Mouse (Mus musculus): Measurements from ENCODE around the gene Adck2. TPM values are rescaled to one million over a fixed set of nuclear protein-coding genes. Genes with fewer than 3 reads are reported as not detected.
A peak's percentile ranks its signal among the peaks of the same experiment; 100 is the strongest.

The Adck2 gene
- 16.8 to 27.2 TPM (median 19.6 TPM) in 3 replicates for total RNA-seq (2017)

DNA sequence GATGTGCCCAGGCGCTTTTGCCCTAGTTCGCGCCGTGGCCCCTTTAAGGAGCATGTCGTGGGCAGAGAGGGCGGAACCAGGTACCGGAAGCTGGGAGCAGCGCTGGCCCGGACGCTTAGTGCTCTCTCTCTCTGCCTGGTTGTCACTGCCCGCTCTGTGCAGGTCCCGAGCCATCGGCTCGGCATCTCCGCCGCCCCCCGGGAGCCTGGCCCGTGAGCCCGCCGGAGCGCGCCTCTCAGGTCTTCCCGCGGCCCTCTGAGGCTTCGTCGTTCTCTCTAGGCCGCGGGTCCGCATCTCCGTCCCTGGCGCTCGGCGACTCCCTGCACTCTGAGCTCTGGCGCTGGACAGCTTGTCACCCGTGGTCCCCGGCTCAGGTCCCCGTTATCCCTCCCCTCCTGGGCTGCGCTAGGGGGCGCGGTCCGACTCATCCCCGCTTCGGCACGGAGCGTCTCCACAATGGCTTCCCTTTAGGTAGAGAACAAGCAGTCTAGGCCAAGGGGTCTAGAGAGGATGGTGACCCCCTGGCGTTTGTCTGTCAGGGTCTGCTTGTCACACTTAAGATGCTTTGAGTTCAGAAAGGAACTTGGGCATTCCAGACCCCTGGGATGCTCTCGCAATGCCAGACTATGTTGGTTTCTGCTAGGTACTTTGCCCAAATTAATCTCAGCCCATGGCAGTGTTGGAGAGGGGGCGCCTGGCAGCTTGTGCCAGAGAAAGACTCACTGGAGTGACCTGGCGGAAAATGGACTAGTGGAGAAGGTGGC, at the start of gene Adck2:
Gene Adck2, plus strand, starts transcription at position 83 of the 764 bp plus-strand sequence.
- ATAC-seq (replicated peaks; ENCODE audit: insufficient number of reproducible peaks, low FRiP score, low TSS enrichment, poor library complexity, severe bottlenecking): peak; percentile 90

DNA sequence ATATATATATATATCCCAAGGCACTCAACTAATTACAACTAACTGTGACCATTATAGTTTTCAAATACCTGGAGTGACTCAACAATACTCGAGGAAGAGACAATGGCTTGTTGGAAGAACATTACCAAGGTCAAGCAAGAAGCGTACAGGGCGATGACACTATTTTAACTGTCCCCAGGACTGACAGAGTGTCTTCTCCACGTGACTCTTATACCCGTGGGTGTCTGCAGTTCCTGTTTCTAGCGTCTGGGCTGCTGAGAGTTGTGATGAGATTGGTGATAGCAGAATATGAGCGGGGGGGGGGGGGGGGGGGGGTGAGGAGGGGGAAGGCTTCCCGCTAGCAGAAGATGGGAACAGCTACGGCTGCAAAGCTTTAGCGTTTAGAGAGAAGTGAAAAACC, 46.9 kb upstream of the Adck2 start:
- ATAC-seq (replicated peaks; ENCODE audit: insufficient number of reproducible peaks, low FRiP score, low TSS enrichment, poor library complexity, severe bottlenecking): peak; percentile 70; the same call in 1 of the 2 replicates

DNA sequence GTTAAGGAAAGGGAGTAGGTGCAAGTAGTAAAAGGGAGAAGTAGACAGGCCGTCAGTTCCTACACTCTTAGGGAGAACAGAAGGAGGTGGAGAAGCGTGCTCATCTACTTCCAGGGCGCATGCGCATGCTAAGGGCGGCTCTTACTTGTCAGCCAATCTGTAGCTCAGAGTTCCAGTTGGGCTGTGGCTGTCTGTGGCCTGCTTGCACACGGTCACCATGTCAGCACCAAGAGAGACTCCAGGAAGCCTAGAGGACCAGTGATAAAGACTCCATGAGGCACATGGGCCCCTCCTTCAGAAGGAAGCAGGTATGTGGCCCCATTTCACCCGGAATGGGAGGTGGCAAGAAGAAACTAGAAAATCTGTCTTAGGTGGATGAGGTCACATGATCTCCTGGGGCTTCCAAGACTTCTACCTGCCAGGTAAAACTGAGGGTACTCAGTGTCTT, 46.3 kb upstream of the Adck2 start:
- ATAC-seq (replicated peaks; ENCODE audit: insufficient number of reproducible peaks, low FRiP score, low TSS enrichment, poor library complexity, severe bottlenecking): peak; percentile 69

DNA sequence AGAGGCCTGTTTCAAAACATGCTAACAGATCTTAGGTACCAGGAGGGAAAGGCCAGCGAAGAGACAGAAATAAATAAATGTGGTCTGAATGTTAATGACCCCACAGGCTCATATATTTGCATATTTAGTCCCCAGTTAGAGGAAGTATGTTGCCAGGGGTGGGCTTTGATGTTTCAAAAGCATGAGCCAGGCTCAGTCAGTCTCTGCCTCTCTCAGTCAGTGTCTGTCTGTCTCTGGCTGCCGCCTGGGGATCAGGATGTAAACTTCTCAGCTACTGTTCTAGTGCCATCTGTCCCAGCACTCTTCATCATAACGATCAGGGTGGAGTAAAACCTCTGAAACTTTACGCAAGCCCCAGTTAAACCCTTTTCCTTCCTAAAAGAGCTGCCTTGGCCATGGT, 45.9 kb upstream of the Adck2 start:
- peak; percentile 22; the same call in 1 of the 2 replicates for ATAC-seq (replicated peaks; ENCODE audit: insufficient number of reproducible peaks, low FRiP score, low TSS enrichment, poor library complexity, severe bottlenecking)

DNA sequence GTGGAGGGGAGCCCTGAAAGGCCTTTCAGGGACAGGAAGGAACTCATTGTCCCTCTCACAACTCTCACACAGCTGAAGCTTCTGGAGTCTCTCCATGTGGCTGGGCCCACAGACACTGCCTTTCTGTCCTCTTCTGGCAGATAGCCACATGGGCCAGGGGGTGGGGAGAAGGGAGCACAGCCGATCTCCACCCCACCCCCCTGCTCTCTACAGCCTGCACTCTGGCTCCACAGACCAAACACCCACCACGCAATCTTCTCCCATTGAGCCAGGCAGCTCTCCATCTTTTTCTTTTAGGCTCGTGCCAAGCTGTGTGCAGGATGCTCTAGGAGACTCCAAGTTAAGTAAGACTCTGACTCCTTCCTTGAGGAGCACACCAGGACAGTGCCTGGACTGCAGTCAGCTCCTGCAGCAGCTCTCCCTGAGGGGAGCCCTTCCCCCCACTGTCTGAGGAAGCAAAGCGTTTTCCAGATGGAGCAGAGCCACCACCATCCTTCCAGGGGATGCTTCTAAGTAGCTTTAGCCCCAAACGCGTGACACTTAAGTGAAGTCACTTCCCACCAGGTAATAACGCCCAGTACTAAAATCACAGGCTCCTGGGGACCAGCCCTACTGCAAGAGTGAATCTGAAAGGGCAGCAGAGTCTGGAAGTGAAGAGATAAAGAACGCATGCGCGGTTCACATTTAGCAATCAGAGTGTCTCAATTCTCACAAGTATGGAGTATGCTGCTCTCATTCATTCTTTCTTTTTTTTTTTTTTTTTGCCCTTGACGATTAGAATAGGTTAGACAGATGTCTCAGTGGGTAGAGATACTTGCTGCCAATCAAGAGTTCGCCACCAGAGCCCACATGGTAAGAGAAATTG, 44.8 kb upstream of the Adck2 start:
- no peak for ATAC-seq (replicated peaks; ENCODE audit: insufficient number of reproducible peaks, low FRiP score, low TSS enrichment, poor library complexity, severe bottlenecking)

DNA sequence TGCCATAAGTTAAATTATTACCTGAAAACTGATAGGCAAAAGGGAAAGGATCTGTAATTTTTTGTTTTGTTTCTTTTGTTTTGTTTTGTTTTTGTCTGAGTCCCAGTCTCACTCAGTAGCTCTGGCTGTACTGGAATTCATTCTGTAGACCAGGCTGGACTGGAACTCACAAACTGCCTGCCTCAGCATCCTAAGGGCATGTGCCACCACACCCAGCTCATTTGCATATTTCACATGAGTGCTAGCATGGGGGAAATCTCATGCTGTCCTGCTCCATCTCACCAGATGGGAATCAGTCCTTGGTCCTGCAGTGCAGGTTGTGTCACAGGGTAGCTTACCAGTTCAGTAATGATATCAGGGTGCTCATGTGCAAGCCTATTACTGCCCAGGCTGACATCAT, 38.7 kb upstream of the Adck2 start:
- ATAC-seq (replicated peaks; ENCODE audit: insufficient number of reproducible peaks, low FRiP score, low TSS enrichment, poor library complexity, severe bottlenecking): no peak

DNA sequence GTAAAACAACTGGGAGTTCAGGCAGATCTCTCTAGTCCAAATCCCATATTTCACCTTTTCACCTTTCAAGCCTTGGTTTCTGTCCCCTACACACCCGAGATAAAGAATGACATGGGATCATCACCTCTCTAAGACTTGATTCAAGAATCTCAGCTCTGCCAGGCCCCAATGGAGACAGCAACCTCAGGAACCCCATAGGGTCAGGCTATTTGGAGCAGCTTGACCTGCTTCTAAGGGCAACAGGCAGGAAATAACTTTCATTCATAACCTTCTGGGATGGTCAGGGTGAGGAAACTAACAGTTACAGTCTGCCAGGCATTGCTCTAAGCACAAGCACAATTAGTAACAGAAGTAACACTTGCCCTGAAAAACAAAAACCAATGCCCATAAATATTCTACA, 37.1 kb upstream of the Adck2 start:
- no peak for ATAC-seq (replicated peaks; ENCODE audit: insufficient number of reproducible peaks, low FRiP score, low TSS enrichment, poor library complexity, severe bottlenecking)

DNA sequence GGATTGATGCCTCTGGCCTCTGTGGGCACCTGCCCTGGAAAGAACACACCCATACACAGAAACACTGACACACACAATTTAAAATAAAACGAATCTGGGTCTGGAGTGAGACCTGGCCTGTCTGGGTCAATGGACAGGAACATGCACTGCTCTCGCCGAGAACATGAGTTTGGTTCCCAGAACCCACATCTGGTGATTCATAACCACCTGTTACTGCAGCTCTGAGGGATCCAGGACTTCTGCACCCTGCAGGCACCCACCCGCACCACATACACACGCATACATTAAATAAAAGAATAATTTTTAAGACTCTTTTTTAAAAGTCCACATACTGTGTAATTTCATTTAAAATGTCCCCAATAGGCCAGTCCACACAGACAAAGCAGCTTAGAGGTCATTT, 36.4 kb upstream of the Adck2 start:
- no peak for ATAC-seq (replicated peaks; ENCODE audit: insufficient number of reproducible peaks, low FRiP score, low TSS enrichment, poor library complexity, severe bottlenecking)

DNA sequence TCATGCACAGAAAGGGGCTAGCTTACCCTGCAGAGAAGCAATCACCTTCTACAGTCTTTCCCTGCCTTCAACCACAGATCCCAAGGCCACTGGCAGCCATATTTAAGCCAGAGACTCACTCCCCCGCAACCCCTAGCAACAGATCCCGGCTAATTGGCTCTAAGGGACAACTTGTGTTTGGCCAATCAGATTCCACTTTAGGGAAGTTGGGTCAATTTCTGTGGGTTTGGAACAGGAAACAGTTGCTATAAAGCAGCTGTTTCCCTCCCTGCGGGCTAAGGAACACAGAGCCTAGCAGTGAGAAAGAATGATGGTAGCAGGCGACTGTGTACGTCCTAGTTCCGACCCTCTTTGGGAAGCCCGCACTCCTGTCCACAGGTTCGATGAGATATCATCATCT, 35.4 kb upstream of the Adck2 start:
- ATAC-seq (replicated peaks; ENCODE audit: insufficient number of reproducible peaks, low FRiP score, low TSS enrichment, poor library complexity, severe bottlenecking): peak; percentile 56; the same call in 1 of the 2 replicates

DNA sequence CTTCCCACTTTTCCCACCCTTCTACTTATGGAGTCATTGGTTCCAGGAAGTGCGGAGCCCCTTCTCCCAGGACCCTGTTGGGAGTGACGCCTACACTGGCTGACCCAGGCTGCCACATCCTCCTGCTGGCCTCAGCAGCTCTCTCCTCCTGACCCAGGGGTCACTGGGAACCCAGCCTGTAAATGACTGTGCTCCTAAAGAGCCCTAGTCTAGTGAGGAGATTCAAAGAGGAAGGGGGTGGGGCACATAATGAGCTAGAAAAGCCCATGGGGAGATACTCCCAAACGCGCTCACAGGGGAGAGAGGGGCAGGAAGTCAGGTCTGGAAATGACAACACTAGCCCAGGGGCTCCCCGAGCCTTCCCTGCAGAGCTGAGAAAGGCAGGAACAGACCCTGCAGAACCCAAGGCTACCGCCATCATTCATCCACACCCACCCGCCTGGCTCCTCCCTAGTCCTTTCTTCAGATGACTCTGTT, 34.0 kb upstream of the Adck2 start:
- ATAC-seq (replicated peaks; ENCODE audit: insufficient number of reproducible peaks, low FRiP score, low TSS enrichment, poor library complexity, severe bottlenecking): no peak

DNA sequence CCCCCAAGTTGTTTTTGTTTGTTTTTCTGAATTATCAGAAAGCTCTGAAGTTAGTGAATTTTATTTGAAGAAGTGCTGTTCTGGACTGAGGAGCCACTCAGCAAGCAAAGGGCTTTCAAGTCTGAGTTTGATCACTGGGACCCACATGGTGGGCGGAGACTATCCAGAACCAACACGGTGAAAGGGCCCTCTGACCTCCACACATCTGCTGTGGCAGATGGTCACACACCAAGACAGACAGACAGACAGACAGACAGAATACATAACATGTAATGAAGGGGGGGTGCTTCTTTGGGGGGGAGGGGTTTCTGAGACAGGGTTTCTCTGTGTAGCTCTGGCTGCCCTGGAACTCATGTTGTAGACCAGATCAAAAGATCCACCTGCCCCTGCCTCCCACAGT, 33.1 kb upstream of the Adck2 start:
- no peak for ATAC-seq (replicated peaks; ENCODE audit: insufficient number of reproducible peaks, low FRiP score, low TSS enrichment, poor library complexity, severe bottlenecking)

DNA sequence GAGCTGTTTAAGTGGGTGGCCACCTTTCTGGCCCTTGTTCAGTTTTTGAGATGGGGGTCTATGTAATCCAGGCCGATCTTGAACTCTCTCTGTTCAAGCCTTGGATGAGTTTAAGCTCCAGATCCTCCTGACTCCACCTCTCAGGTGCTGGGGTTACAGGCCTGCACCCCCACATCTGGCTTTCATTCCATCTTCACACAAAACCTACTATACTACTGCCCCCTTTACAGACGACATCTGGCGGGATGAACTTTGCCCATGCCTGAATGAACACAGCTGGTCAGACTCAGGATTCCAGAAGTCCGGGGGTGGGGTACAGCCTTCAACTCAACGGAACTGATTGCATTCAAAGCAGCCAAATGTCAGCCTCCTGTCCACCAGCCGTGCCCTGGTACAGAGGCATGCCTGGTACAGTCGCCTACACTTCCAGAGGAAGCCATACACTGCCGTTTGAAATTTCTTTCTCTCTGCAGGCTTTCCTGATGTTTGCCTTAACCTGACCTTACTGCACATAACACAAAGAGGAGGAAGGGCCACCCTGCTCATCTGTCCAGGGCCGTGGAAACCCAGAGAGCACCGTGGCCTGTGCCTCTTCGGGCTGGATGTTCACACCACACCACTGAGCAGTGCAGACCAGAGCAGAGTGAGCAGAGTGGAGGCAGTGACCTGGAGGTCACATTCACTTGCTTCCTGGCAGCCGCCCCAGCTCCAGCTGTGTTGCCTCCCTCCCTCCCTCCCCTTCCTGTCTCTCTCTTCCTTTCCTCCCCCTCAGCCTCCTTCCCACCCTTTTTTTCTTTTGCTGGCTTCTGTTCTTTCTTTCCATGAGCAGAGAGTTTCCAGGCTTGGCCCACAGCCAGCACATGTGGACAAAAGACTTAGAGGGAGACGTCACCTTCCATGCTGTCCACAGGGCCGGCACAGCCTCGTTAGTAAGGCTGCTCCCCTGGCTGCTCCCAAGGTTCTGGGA, 30.8 kb upstream of the Adck2 start:
- no peak for ATAC-seq (replicated peaks; ENCODE audit: insufficient number of reproducible peaks, low FRiP score, low TSS enrichment, poor library complexity, severe bottlenecking)

DNA sequence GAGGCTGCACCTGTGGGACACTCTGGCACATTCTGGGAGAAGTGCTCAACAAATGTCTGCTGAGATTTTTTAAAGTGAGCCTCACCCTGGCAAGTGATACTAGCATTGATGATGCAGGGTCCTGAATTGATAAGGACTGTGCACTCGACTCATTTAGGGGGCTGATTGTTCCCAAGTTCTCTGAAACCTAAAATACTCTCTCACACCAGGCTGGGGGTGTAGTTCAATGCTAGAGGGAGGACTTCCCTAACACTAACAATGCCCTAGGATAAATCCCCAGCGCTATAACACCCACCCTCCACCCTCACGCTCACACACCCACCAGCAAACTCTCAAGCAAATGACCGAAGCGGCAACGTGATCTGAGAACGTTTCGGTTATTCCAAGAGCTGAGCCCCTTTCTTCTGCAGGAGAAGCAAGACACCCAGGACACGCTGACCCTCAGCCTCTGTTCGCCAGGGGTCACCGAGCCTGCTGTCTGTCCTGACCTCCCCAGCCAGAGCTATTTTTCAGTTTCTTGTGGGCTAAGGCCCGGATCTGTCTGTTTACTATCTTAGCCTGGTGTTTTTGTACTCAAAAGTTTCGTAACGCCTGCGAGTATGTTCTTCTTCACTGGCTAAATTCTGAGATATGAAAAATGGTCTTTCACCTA, 29.8 kb upstream of the Adck2 start:
- ATAC-seq (replicated peaks; ENCODE audit: insufficient number of reproducible peaks, low FRiP score, low TSS enrichment, poor library complexity, severe bottlenecking): no peak

DNA sequence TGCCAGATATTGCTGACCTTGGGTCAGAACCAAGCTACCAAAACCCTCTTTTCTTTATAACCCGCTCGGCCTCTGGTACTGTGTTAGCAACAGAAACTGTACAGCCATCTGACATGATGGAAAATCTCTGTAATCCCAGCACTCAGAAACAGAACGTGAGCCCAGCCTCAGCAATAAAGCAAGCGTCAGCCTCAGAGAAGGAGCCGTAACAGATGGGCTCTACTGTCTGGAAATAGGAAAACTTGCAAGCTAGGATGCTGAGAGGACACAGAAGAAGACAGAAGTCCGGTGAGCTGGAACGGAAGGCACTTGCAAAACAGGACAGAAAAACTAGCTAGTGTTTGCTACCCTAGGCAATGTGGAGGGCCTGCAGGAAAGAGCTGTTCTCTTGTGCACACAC, 28.2 kb upstream of the Adck2 start:
- no peak for ATAC-seq (replicated peaks; ENCODE audit: insufficient number of reproducible peaks, low FRiP score, low TSS enrichment, poor library complexity, severe bottlenecking)

DNA sequence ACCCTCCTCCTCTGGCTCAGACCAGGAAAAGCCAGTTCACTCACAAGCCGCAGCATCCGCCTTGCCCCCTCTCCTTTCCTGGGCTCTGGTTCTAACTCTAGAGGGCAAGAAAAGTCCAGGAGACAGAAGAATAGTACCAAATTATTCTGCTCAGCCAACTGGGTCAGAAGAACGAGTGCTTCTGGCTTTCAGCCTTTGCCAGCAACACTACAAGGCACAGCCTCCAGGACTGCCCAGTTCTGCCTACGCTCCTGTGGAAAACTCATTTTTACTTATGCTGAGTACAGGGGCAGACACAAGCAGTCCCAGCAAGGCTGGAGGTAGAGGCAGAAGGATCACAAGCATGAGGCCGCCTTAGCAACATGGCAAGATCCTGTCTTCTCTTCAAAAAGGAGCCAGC, 25.6 kb upstream of the Adck2 start:
- no peak for ATAC-seq (replicated peaks; ENCODE audit: insufficient number of reproducible peaks, low FRiP score, low TSS enrichment, poor library complexity, severe bottlenecking)

DNA sequence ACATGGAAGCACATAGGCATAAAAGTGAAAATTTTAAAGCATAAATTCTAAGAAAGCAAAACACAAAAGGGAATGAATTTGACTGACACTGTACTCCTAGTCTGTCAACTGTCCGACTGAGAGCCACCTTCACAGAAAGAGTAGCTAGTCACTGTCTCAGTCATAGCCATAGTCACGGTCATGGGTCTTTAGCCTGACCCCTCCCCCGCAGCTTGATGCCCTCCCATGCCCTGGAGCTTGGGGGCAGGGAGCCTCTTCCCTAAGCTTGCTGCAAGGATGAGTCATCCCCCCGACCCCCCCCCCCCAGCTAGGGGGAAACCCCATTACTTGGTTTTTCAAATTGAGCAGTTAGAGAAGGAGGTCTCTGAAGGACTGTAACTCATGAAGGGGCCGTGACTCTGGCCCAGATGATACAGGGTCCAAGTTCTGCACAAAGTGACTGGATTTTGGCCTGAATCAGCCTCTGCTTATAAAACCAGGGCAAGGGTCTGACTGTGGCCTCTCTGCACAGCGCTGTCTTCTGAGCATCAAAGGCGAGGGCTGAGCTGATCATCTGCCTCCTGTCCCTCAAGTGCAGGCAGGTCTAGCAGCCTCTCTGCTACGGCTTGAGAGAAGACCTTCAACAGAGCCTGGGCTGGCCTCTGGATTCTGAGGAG, 21.6 kb upstream of the Adck2 start:
- no peak for ATAC-seq (replicated peaks; ENCODE audit: insufficient number of reproducible peaks, low FRiP score, low TSS enrichment, poor library complexity, severe bottlenecking)

DNA sequence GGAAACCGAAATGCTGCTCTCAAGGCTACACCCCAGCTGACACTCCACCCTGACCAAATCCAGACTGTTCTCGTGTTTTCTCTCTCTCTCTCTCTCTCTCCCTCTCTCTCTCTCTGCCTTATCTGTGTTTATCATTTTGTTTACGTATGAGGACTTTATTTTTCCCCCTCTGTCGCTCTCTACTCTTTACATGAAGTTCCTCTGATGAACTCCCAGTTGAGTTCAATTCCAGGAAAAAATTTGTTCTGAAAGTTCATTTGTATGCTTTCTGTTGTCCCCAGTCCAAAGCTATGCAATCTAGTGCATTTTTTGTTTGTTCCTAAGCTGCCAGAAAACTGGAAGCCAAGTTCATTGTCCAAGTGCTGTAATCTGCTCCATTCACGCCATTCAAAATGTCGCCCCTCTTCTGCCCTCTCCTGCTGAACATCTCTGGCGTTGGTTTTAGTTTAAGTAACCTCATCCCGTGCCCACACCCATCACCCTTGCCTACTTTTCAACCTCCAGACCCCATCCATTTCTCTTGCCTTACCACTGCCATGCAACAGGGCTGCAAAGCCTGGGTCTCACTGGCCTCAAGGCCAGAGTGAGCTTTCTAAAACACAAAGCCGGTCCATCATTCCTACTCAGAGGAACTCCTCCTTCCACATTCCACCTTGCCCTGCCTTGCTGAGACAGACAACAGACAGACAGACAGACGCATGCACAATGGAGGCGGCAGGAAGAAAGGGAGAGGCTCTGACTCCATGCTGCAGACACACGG, 18.6 kb upstream of the Adck2 start:
- ATAC-seq (replicated peaks; ENCODE audit: insufficient number of reproducible peaks, low FRiP score, low TSS enrichment, poor library complexity, severe bottlenecking): no peak

All from monocyte, adult 5-6 weeks (primary cell).